Mouse (Mus musculus) midbrain, postnatal 0 days (tissue): ENCODE data around the gene Dnmbp. TPM values are rescaled to one million over a fixed set of nuclear protein-coding genes. Genes with fewer than 3 reads are reported as not detected.

Experiments
- ATAC-seq: fragments of 200-750 bp; cut with Nextera tagmentation; 2 replicates; pipeline ENCODE4 v1.8.0; 2017; ENCODE audit warnings: moderate number of reproducible peaks, mild to moderate bottlenecking, moderate TSS enrichment, moderate library complexity; ENCODE audit not compliant: low FRiP score
- DNase-seq: peaks from one replicate; pipeline ENCODE4 v3.0.0-alpha.2; 2015; ENCODE audit warnings: low spot score
- H3K27ac ChIP-seq: fragments of 300-500 bp; sonication (generic); 2 replicates; pipeline ENCODE4 v1.5.1; 2014; ENCODE audit warnings: low read depth, mild to moderate bottlenecking, low read length, mixed read lengths
- H3K27me3 ChIP-seq: fragments of 300-500 bp; sonication (generic); 2 replicates; pipeline ENCODE4 v1.6.1; 2014; ENCODE audit warnings: low read length, control low read depth, mixed read lengths; ENCODE audit not compliant: insufficient read depth
- H3K36me3 ChIP-seq: fragments of 300-500 bp; sonication (generic); 2 replicates; pipeline ENCODE4 v1.6.1; 2014; ENCODE audit warnings: low read length, control low read depth, mixed read lengths; ENCODE audit not compliant: insufficient read depth
- H3K4me1 ChIP-seq: fragments of 300-500 bp; sonication (generic); 2 replicates; pipeline ENCODE4 v1.6.1; 2014; ENCODE audit warnings: mild to moderate bottlenecking, control low read depth, antibody characterized with exemption, low read length, mixed read lengths; ENCODE audit not compliant: insufficient read depth
- H3K4me2 ChIP-seq: fragments of 300-500 bp; sonication (generic); 2 replicates; pipeline ENCODE4 v1.6.1; 2014; ENCODE audit warnings: low read depth, mild to moderate bottlenecking, low read length, mixed read lengths; ENCODE audit not compliant: poor library complexity, severe bottlenecking
- H3K4me3 ChIP-seq: fragments of 300-500 bp; sonication (generic); 2 replicates; pipeline ENCODE4 v1.5.1; 2014; ENCODE audit warnings: low read depth, mild to moderate bottlenecking, low read length, moderate library complexity
- H3K9ac ChIP-seq: fragments of 300-500 bp; sonication (generic); replicated peaks from 2 replicates; pipeline ENCODE4 v1.6.1; 2014; ENCODE audit warnings: mild to moderate bottlenecking, low read length, moderate library complexity, mixed read lengths; ENCODE audit not compliant: poor library complexity, severe bottlenecking
- H3K9me3 ChIP-seq: fragments of 300-500 bp; sonication (generic); 2 replicates; pipeline ENCODE4 v1.6.1; 2016; ENCODE audit warnings: low read length, control low read depth
- CTCF ChIP-seq: IDR thresholded peaks from 2 replicates; pipeline ENCODE4 v1.5.1; 2016; ENCODE audit warnings: antibody characterized with exemption, mild to moderate bottlenecking
- WGBS: fragments of 180-500 bp; shearing (Covaris S2); extraction: QIAGEN DNeasy Blood & Tissue Kit; methylation state at CpG from one replicate; pipeline ENCODE4 v1.1.7; 2014; 5-methylcytosine and 5-hydroxymethylcytosine counted together
- polyA plus RNA-seq: library from polyadenylated mRNA; unstranded; fragments of >200 nt; fragmentation: Nextera tagmentation; extraction: Ambion mirVana; gene quantifications from 2 replicates; pipeline ENCODE4 v1.2.1, GENCODE M21; 2015
- total RNA-seq: library from RNA; depleted of rRNA; stranded (reverse); fragments of >200 nt; gene quantifications from 2 replicates; pipeline ENCODE4 v1.2.3, GENCODE M21; 2014

Dnmbp gene
- total and polyA plus RNA-seq, 2 experiments from 2014 or later, result 5.6 to 11.7 TPM

DNA sequence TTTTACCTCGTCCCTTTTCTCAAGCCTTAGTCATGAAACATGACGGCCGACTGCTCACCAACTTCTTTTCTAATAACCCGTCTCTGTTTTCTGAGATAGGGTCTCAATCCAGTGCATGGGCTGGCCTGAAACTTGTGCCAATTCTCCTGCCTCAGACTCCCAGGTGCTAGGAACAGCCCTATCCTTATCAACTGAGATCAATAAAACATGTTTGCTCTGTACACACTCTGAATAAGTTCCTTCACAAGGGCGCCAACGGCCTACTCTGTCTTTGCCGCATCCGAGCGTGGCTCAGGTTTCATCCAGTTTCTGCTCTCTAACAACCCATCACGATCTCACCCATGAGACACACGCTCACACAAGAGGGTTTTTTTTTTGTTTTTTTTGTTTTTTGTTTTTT is 35.7 kb downstream of the Dnmbp start:
- DNase-seq (no peak), ATAC-seq (no peak)
- WGBS, result 89% methylated on average over 11 of the region's 11 CpGs

DNA sequence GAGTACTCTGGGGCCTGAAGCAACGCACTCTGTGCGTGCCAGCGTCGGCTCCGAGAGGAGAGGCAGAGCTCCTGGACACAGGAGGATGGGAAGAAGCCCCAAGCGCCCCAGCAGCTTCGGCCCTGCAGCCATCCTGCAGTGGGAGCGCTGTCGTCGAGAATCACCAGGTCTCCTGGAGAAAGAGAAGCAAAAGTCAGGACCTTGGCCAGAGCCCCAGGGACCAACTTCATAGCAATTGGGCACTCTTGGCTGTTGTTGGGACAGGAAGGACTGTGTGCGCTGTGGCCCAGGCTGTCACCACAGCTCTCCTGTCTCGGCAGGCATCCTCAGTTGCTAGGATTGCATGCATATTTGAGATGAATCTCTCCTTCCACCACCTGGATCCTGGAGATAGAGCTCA is 37.1 kb downstream of the Dnmbp start:
- Histone ChIP-seq H3K9ac (no peak overlapping the region), H3K4me3 (no peak overlapping the region), H3K27ac (no peak overlapping the region), H3K27me3 (no peaks in the 10 kb centered on the region), H3K36me3 (peaks cover 22% of the 10 kb centered on the region), H3K4me1 (no peaks in the 10 kb centered on the region), H3K4me2 (no peak overlapping the region), H3K9me3 (no peaks in the 10 kb centered on the region)
- DNase-seq, result no peak
- 46% methylated on average over 12 of the region's 12 CpGs for WGBS
- no peak for TF ChIP-seq CTCF
- ATAC-seq, result no peak

More for the DNA sequence above, 35.7 kb downstream of the Dnmbp start:
- H3K27ac ChIP-seq, result no peak overlapping the region
- no peak overlapping the region for H3K9ac ChIP-seq
- no peaks in the 10 kb centered on the region for H3K9me3 ChIP-seq
- no peak overlapping the region for H3K4me2 ChIP-seq
- no peak for TF ChIP-seq CTCF
- no peaks in the 10 kb centered on the region for H3K4me1 ChIP-seq
- H3K4me3 ChIP-seq, result no peak overlapping the region
- H3K27me3 ChIP-seq, result no peaks in the 10 kb centered on the region
- peaks cover 22% of the 10 kb centered on the region for H3K36me3 ChIP-seq

DNA sequence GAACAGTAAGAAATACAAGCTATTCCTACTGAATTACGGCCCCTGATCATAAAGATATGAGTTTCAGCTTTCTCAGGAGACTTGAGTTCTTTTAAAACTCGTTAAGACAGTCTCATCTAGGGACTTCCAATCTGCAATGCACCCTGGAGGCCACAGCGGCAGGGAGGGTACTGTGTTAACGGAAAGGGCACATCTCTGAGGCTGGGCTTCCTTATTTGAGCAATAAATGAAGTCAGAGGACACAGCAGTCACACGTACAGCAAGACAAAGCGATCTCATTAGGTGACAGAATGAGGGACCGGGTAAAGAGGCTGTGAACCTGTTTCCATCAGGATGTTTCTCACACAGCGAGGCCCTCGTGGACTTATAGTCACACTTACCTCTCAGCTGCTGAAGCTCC is 39.3 kb downstream of the Dnmbp start:
- Histone ChIP-seq H3K9me3 (no peaks in the 10 kb centered on the region), H3K4me3 (no peak overlapping the region), H3K27ac (no peak overlapping the region), H3K9ac (no peak overlapping the region), H3K36me3 (peaks cover 22% of the 10 kb centered on the region), H3K4me2 (no peak overlapping the region), H3K4me1 (no peaks in the 10 kb centered on the region), H3K27me3 (no peaks in the 10 kb centered on the region)
- no peak for TF ChIP-seq CTCF
- DNase-seq (no peak), ATAC-seq (no peak)
- WGBS, result 91% methylated on average over 9 of the region's 9 CpGs

DNA sequence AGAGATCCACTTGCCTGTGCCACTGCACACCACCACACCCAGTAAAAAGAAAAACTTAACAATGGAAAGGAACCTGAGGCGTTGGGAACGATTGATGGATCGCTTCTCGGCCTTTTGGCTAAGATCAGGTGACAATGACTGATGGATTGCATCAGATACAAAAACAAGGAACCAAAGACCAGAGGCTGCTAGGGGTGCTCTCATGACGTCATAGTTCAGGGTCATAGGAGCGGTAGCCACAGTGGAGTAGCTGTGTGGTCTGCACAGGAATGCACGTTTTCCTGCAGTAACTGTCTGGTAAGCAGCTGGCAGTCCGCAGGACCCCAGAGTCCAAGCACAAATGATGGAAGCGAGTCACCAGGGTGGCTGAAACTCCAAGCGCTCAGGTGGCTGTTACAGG is 41.4 kb downstream of the Dnmbp start:
- 87% methylated on average over 10 of the region's 10 CpGs for WGBS

DNA sequence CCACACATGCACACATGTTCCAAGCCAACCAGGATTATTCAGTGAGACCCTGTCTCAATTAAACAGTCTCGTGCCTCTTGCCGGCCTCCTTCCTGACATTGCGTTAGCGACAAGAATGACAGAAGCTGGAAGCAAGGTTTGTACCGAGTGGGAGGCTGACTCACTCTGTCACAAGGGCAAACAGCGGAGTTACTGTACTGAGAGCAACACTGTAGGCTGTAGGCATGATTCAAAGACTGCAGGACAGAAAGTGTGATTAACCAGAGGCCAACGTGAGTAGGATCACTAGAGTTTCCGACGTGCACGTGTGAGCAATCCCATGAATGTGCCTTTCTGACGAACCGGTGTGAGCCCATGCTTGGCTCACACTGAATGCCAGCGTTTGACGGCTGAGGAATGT is 43.5 kb downstream of the Dnmbp start:
- peaks cover 8% of the 10 kb centered on the region for H3K36me3 ChIP-seq
- 95% methylated on average over 14 of the region's 14 CpGs for WGBS
- ATAC-seq (no peak), DNase-seq (no peak)
- H3K27ac ChIP-seq, result no peak overlapping the region
- no peaks in the 10 kb centered on the region for H3K27me3 ChIP-seq
- H3K4me1 ChIP-seq, result no peaks in the 10 kb centered on the region
- no peak for TF ChIP-seq CTCF
- H3K9ac ChIP-seq, result no peak overlapping the region
- H3K9me3 ChIP-seq, result no peaks in the 10 kb centered on the region
- no peak overlapping the region for H3K4me2 ChIP-seq
- H3K4me3 ChIP-seq, result no peak overlapping the region

More for the DNA sequence above, 41.4 kb downstream of the Dnmbp start:
- no peak for DNase-seq
- Histone ChIP-seq H3K4me3 (no peak overlapping the region), H3K9ac (no peak overlapping the region), H3K36me3 (peaks cover 22% of the 10 kb centered on the region), H3K4me1 (no peaks in the 10 kb centered on the region), H3K4me2 (no peak overlapping the region), H3K27ac (no peak overlapping the region), H3K9me3 (no peaks in the 10 kb centered on the region), H3K27me3 (no peaks in the 10 kb centered on the region)
- ATAC-seq, result no peak
- TF ChIP-seq CTCF, result no peak

DNA sequence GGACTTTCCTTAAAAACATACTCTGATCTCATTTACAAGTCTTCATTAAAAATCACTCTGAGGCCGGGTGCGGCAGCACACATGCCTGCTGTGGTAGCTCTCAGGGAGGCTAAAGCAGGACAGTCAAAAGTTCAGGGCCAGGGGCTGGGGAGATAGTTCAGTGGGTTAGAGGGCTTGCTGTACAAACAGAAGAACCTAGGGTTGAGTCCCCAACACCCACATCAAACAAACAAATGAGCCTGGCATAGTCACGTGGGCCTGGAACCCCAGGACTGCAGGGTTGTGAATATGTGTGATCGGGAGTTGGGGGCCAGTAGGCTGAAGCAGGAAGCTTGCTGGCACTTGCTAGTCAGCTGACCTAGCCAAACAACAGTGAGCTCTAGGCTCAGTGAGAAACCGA is 44.0 kb downstream of the Dnmbp start:
- Histone ChIP-seq H3K9me3 (no peaks in the 10 kb centered on the region), H3K4me3 (no peak overlapping the region), H3K4me1 (no peaks in the 10 kb centered on the region), H3K9ac (no peak overlapping the region), H3K36me3 (peaks cover 3% of the 10 kb centered on the region), H3K4me2 (no peak overlapping the region), H3K27ac (no peak overlapping the region), H3K27me3 (no peaks in the 10 kb centered on the region)
- DNase-seq, result no peak
- ATAC-seq, result no peak
- no peak for TF ChIP-seq CTCF
- WGBS, result 92% methylated on average over 5 of the region's 5 CpGs
